In genomic region chr10:96332731-96333201, GRCm38 (mm10) we compare ENCODE assay signal across 8 mouse cellular contexts.
DNase-seq lines count a peak whose midpoint lies in the region; ATAC-seq and TF ChIP-seq lines count a peak whose summit lies in the region.

No protein-coding gene starts in this region.

- no peaks in the 10 kb centered on the region for H3K4me1 ChIP-seq in embryonic facial prominence, embryonic 14.5 days (ENCODE audit: control insufficient read depth, insufficient read depth, low read length)
- no peaks in the 10 kb centered on the region; the same call in 1 of the 2 replicates for H3K4me1 ChIP-seq in lung, postnatal 0 days (ENCODE audit: insufficient read depth, low read depth, low read length)

- DNase-seq in layer of hippocampus, adult 11-12 months (ENCODE audit: low spot score) = peak; percentile 41
- no peak for DNase-seq in layer of hippocampus, adult 8-10 months (ENCODE audit: low spot score in 2 of 2)
- peak; percentile 51 to 55 for DNase-seq in adrenal gland, adult 18-20 months (ENCODE audit: low spot score in 2 of 2)
- peak; percentile 50 for DNase-seq in embryonic facial prominence, embryonic 14.5 days (ENCODE audit: low spot score)
- peak; percentile 58 to 60 for DNase-seq in kidney, adult 8-10 months
- DNase-seq in lung, postnatal 0 days (ENCODE audit: low spot score) = peak; percentile 70
- no peak for DNase-seq in retina, embryonic 14.5 days (ENCODE audit: low spot score)
- DNase-seq in yolk sac, embryonic 10.5 days (ENCODE audit: low spot score) = no peak

- 74% methylated on average over 10 of the region's 10 CpGs for WGBS in embryonic facial prominence, embryonic 14.5 days
- 63% methylated on average over 10 of the region's 10 CpGs for WGBS in lung, postnatal 0 days

- no peak overlapping the region for H3K27ac ChIP-seq in embryonic facial prominence, embryonic 14.5 days (replicated peaks; ENCODE audit: low read depth, low read length)
- H3K27ac ChIP-seq in lung, postnatal 0 days (ENCODE audit: low read length) = peak overlapping the region; percentile 38

- TF ChIP-seq EP300 in lung, postnatal 0 days (IDR thresholded peaks at IDR 0.05) = peak; percentile 74

- H3K9me3 ChIP-seq in embryonic facial prominence, embryonic 14.5 days (ENCODE audit: control insufficient read depth, low read length) = no peaks in the 10 kb centered on the region
- H3K9me3 ChIP-seq in lung, postnatal 0 days (ENCODE audit: low read length) = no peaks in the 10 kb centered on the region

- H3K27me3 ChIP-seq in embryonic facial prominence, embryonic 14.5 days (replicated peaks; ENCODE audit: control insufficient read depth, insufficient read depth, low read length) = no peaks in the 10 kb centered on the region
- no peaks in the 10 kb centered on the region for H3K27me3 ChIP-seq in lung, postnatal 0 days (replicated peaks; ENCODE audit: insufficient read depth, low read length)

- no peak for ATAC-seq in embryonic facial prominence, embryonic 14.5 days (ENCODE audit: low read depth)
- ATAC-seq in lung, postnatal 0 days = peak; percentile 77

- no peak for TF ChIP-seq CTCF in lung, postnatal 0 days (IDR thresholded peaks at IDR 0.05)

- no peak overlapping the region for H3K9ac ChIP-seq in embryonic facial prominence, embryonic 14.5 days (ENCODE audit: low read depth, low read length)
- H3K9ac ChIP-seq in lung, postnatal 0 days (replicated peaks; ENCODE audit: low read depth) = no peak overlapping the region

- no peaks in the 10 kb centered on the region for H3K36me3 ChIP-seq in embryonic facial prominence, embryonic 14.5 days (ENCODE audit: control insufficient read depth, insufficient read depth, low read length)
- no peaks in the 10 kb centered on the region for H3K36me3 ChIP-seq in lung, postnatal 0 days (ENCODE audit: insufficient read depth, low read length)

- no peak overlapping the region for H3K4me2 ChIP-seq in embryonic facial prominence, embryonic 14.5 days (ENCODE audit: low read depth, low read length)
- no peak overlapping the region for H3K4me2 ChIP-seq in lung, postnatal 0 days (replicated peaks; ENCODE audit: low read depth, low read length)

- H3K4me3 ChIP-seq in embryonic facial prominence, embryonic 14.5 days (ENCODE audit: low read depth, low read length) = no peak overlapping the region
- no peak overlapping the region for H3K4me3 ChIP-seq in lung, postnatal 0 days (ENCODE audit: low read depth, low read length)

Comparison
In these comparisons a context has a peak if more than half of its experiments do, and no peak if none do; other contexts are left out.
1. DNase-seq: peak in layer of hippocampus, adult 11-12 months (single experiment), adrenal gland, adult 18-20 months (2 of 2), embryonic facial prominence, embryonic 14.5 days (single experiment), kidney, adult 8-10 months (2 of 2) and lung, postnatal 0 days (single experiment); none in layer of hippocampus, adult 8-10 months (0 of 2), retina, embryonic 14.5 days (single experiment) and yolk sac, embryonic 10.5 days (single experiment).